Mouse (Mus musculus): ENCODE data around the gene A930004D18Rik. TPM values are rescaled to one million over a fixed set of nuclear protein-coding genes. Genes with fewer than 3 reads are reported as not detected.
A peak's percentile ranks its signal among the peaks of the same experiment; 100 is the strongest.

Gene A930004D18Rik
- polyA plus RNA-seq (2011; ENCODE audit: insufficient read depth, insufficient read length, low replicate concordance, missing spikeins): not detected in 2 replicates

DNA sequence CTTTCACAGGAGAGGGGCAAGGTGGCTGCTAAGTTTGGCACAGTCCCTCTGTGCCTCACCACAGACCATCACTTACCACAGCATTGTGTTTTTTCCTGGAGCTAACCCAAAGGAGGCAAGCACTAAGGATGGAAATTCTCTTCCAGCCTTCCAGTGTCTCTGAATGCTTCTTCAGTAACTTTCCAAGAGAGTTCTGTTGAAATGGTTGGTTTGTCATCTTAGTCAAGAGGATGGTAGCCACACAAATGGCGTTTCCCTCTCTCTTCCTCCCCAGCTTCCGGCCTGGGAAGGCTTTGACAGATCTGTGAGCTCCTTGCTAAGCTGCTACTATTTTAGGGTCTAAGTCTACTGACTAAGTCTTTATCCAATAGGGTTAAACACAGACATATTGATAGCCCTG, at the start of gene A930004D18Rik:
Gene A930004D18Rik, minus strand, starts transcription at position 247 of the 400 bp plus-strand sequence.
- H3K4me3 ChIP-seq (replicated peaks; ENCODE audit: control insufficient read depth, low read depth, low read length): no peak within 1 kb of the TSS
- 28% methylated on average over 2 of the region's 2 CpGs for WGBS
- H3K27ac ChIP-seq (ENCODE audit: control insufficient read depth, insufficient read depth, low read depth, low read length, poor library complexity): no peak within 1 kb of the TSS
- H3K4me1 ChIP-seq (ENCODE audit: control insufficient read depth, insufficient read depth, low read length): no peaks in the 10 kb centered on the region
- no peak for TF ChIP-seq POLR2A (IDR thresholded peaks at IDR 0.05; ENCODE audit: borderline replicate concordance, control insufficient read depth, low read depth, low read length)
- no peak for TF ChIP-seq CTCF (IDR thresholded peaks at IDR 0.05; ENCODE audit: control insufficient read depth, insufficient read depth, low read length)

DNA sequence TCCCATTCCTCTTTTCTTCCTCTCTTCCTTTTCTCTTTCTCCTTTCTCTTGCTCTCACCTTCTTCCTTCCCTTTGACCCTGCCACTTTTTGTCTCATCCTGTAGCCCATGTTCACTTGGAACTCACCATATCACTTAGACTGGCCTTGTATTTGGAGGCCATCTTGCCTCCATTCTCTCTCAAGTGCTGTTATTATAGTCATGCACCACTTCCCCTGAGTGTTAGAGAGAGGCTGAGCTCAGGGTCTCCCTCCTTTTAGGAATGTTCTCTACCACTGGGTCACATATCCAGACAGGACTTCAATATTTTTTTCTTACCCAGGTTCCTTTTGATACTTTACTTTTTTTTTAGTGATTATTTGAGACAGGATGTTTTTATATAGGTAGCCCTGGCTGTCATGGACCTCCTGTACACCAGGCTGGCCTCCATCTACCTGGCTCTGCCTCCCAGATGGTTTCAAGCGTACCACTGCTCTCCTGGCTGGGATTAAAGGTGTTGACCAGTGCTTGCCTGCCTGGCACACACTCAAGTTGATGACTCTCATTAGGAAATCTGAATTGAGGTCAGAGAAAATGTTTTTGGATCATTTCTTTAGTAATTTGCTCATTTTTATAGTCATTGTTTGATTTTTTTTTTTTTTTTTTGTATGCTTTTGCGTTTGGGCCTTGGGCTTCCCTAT, 42.8 kb upstream of the A930004D18Rik start:
- Histone ChIP-seq H3K4me3 (replicated peaks; ENCODE audit: control insufficient read depth, low read depth, low read length) (no peak overlapping the region), H3K4me1 (ENCODE audit: control insufficient read depth, insufficient read depth, low read length) (no peaks in the 10 kb centered on the region), H3K27ac (ENCODE audit: control insufficient read depth, insufficient read depth, low read depth, low read length, poor library complexity) (no peak overlapping the region)
- no peak for TF ChIP-seq CTCF (IDR thresholded peaks at IDR 0.05; ENCODE audit: control insufficient read depth, insufficient read depth, low read length)
- TF ChIP-seq POLR2A (IDR thresholded peaks at IDR 0.05; ENCODE audit: borderline replicate concordance, control insufficient read depth, low read depth, low read length): no peak
- 86% methylated on average over 2 of the region's 2 CpGs for WGBS

DNA sequence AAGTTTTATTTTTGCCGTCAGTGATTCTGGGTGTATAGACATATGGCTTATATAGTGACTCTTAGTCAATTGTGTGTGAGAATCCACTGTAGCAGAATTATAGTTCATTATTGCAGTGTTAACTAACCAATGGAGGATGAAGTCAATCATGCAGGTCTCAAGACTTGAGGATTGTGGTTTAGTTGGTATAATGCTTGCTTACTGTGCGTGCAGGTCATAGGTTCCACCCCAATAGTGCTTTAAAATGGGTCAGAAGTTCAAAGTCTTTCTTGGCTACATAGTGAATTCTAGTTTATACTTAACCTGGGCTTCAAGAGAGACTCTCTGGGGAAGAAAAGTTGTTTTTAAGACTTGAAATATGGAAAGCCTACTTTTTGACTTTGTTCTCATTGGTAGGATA, 34.4 kb upstream of the A930004D18Rik start:
- Histone ChIP-seq H3K4me1 (ENCODE audit: control insufficient read depth, insufficient read depth, low read length) (no peaks in the 10 kb centered on the region), H3K4me3 (replicated peaks; ENCODE audit: control insufficient read depth, low read depth, low read length) (no peak overlapping the region), H3K27ac (ENCODE audit: control insufficient read depth, insufficient read depth, low read depth, low read length, poor library complexity) (no peak overlapping the region)
- TF ChIP-seq POLR2A (IDR thresholded peaks at IDR 0.05; ENCODE audit: borderline replicate concordance, control insufficient read depth, low read depth, low read length): no peak
- TF ChIP-seq CTCF (IDR thresholded peaks at IDR 0.05; ENCODE audit: control insufficient read depth, insufficient read depth, low read length): no peak
- 91% methylated on average over 2 of the region's 2 CpGs for WGBS

DNA sequence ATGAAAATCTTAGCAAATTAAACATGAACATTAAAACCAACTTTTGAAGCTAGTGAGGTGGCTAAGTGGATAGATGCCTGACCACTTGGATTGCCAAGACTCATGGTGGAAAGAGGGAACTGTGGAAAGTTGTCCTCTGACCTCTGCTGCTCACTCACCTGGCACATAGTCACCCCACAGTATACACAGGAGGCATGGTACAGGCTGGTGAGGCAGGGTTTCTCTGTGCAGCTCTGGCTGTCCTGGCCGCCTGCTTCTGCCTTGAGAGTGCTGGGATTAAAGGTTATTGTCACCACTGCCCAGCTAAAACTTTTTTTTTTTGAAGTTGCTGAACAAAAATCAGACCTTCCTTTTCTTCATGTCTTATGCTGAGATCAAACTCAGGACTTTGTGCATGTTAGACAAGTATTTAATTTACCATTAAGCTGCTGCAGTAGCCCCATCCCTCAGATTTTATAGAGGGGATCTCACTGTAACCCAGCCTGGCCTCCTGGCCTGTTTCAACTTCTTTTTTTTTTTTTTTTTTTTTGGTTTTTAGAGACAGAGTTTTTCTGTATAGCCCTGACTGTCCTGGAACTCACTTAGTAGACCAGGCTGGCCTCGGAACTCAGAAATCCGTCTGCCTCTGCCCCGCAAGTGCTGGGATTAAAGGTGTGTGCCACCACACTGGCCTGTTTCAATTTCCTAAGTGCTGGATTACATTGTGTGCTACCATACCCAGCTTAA, 30.7 kb upstream of the A930004D18Rik start:
- 91% methylated on average over 4 of the region's 4 CpGs for WGBS
- Histone ChIP-seq H3K4me3 (replicated peaks; ENCODE audit: control insufficient read depth, low read depth, low read length) (no peak overlapping the region), H3K4me1 (ENCODE audit: control insufficient read depth, insufficient read depth, low read length) (no peaks in the 10 kb centered on the region), H3K27ac (ENCODE audit: control insufficient read depth, insufficient read depth, low read depth, low read length, poor library complexity) (no peak overlapping the region)
- TF ChIP-seq CTCF (IDR thresholded peaks at IDR 0.05; ENCODE audit: control insufficient read depth, insufficient read depth, low read length) (no peak), POLR2A (IDR thresholded peaks at IDR 0.05; ENCODE audit: borderline replicate concordance, control insufficient read depth, low read depth, low read length) (no peak)

DNA sequence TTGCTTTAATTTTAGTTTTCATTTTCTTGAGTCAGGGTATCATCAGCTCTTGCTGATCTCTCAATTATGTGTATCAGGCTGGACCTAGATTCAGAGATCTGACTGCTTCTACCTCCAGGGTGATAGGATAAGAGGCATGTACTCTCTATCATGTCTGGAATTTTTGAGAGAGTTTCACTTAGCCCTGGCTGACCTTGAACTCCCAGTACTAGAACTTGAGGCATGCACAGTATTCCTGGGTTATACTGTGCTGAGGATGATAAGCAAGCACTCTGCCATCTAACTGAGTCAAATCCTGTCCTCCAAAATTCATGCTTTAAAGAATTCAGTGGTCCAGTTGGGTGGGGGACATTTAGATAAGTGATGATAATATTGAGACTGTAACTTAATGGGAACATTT, 28.9 kb upstream of the A930004D18Rik start:
- TF ChIP-seq POLR2A (IDR thresholded peaks at IDR 0.05; ENCODE audit: borderline replicate concordance, control insufficient read depth, low read depth, low read length) (no peak), CTCF (IDR thresholded peaks at IDR 0.05; ENCODE audit: control insufficient read depth, insufficient read depth, low read length) (no peak)
- Histone ChIP-seq H3K4me1 (ENCODE audit: control insufficient read depth, insufficient read depth, low read length) (no peaks in the 10 kb centered on the region), H3K27ac (ENCODE audit: control insufficient read depth, insufficient read depth, low read depth, low read length, poor library complexity) (no peak overlapping the region), H3K4me3 (replicated peaks; ENCODE audit: control insufficient read depth, low read depth, low read length) (no peak overlapping the region)

DNA sequence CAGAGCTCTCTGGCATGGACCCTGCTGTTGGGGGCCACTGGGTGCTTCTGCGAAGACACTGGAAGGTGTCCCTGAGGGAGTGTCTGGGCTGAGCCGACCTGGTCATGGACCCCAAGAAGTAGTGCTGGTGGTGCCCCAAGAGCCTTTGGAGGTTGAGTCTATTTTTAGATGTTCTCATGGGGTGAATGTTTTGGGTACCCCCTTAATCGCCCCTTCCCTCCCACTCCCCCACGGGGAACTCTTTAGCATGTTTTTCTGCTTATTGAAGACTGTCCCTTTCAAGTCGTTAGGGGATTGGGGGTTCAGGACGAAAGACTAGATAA, 28.1 kb upstream of the A930004D18Rik start:
- H3K4me3 ChIP-seq (replicated peaks; ENCODE audit: control insufficient read depth, low read depth, low read length): peak overlapping the region; percentile 67
- no peaks in the 10 kb centered on the region for H3K4me1 ChIP-seq (ENCODE audit: control insufficient read depth, insufficient read depth, low read length)
- WGBS: 8% methylated on average over 6 of the region's 6 CpGs
- H3K27ac ChIP-seq (ENCODE audit: control insufficient read depth, insufficient read depth, low read depth, low read length, poor library complexity): peak overlapping the region; percentile 52; the same call in 1 of the 2 replicates
- TF ChIP-seq CTCF (IDR thresholded peaks at IDR 0.05; ENCODE audit: control insufficient read depth, insufficient read depth, low read length) (no peak), POLR2A (IDR thresholded peaks at IDR 0.05; ENCODE audit: borderline replicate concordance, control insufficient read depth, low read depth, low read length) (no peak)

DNA sequence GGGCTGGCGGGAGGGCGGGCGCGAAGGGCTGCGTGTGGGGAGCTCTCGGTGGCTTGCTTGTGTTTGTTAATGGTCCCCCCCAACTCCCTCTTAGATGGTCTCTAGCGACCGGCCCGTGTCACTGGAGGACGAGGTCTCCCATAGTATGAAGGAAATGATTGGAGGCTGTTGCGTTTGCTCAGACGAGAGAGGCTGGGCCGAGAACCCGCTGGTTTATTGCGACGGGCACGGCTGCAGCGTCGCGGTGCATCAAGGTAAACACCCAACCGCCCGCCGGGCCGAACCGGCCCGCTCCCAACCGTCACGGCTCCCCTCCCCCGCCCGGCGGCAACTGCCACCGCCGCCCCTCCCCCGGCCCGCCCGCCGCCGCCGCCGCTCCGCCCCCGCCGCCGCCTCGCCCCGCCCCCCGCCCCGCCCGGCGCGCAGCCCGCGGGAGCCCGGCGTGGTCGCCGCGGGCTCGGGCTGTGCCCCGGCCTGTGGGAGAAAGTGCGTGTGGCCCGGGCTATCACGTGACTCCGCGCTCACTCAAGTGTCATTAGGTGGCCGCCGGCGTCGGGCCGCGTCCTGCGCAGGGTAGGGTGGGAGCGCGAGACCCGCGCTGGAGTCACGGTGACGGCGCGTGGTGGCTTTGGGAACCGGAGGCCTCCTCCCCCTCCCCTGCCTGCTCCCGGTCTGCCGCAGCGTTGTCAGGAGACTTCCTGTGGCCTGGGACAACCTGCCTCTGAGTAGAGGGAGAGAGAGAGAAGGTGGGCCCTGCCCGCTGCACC, 27.6 kb upstream of the A930004D18Rik start:
- WGBS: 1% methylated on average over 84 of the region's 85 CpGs
- peak; percentile 89 for TF ChIP-seq POLR2A (IDR thresholded peaks at IDR 0.05; ENCODE audit: borderline replicate concordance, control insufficient read depth, low read depth, low read length)
- TF ChIP-seq CTCF (IDR thresholded peaks at IDR 0.05; ENCODE audit: control insufficient read depth, insufficient read depth, low read length): no peak

DNA sequence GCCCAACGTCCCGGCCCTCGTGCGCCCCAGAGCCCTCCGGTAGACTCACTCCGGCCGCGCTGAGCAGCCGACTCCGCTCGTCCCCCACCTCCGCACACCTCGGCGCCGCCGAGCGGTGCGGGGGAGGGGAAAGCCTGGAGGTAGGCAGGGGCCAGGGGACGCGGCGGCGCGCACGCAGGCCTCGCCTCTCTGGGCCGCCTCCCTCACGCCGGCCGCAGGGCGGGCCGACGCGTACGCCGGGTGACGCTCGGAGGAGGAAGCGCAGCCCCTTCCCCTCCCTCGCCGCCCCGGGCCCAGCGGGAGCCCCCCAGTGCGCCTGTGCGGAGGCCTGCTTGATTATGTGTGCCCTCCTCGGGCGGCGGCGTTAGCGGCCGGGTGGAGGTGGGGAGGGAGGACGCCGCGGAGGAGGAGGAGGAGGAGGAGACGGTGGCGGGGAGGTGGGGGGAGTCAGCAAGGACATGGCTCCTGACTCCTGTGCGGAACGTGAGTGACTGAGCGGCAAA, 26.9 kb upstream of the A930004D18Rik start:
- TF ChIP-seq POLR2A (IDR thresholded peaks at IDR 0.05; ENCODE audit: borderline replicate concordance, control insufficient read depth, low read depth, low read length) (peak; percentile 83; the same call in 1 of the 2 replicates), CTCF (IDR thresholded peaks at IDR 0.05; ENCODE audit: control insufficient read depth, insufficient read depth, low read length) (no peak)
- WGBS: under 1% methylated on average over 57 of the region's 58 CpGs
- peak overlapping the region; percentile 99 for H3K27ac ChIP-seq (ENCODE audit: control insufficient read depth, insufficient read depth, low read depth, low read length, poor library complexity)

More for the DNA sequence above, 27.6 kb upstream of the A930004D18Rik start:
- Histone ChIP-seq H3K4me1 (ENCODE audit: control insufficient read depth, insufficient read depth, low read length) (no peaks in the 10 kb centered on the region), H3K27ac (ENCODE audit: control insufficient read depth, insufficient read depth, low read depth, low read length, poor library complexity) (peak overlapping the region; percentile 99), H3K4me3 (replicated peaks; ENCODE audit: control insufficient read depth, low read depth, low read length) (peak overlapping the region; percentile 90)

More for the DNA sequence above, 26.9 kb upstream of the A930004D18Rik start:
- Histone ChIP-seq H3K4me1 (ENCODE audit: control insufficient read depth, insufficient read depth, low read length) (no peaks in the 10 kb centered on the region), H3K4me3 (replicated peaks; ENCODE audit: control insufficient read depth, low read depth, low read length) (peak overlapping the region; percentile 90)
